Mouse (Mus musculus) intestine, embryonic 16.5 days (tissue): Measurements from ENCODE around the gene Gpa33. TPM values are rescaled to one million over a fixed set of nuclear protein-coding genes. Genes with fewer than 3 reads are reported as not detected.

Experiments
- ATAC-seq: fragments of 200-750 bp; cut with Nextera tagmentation; 2 replicates; pipeline ENCODE4 v1.8.0; 2017; ENCODE audit warnings: moderate TSS enrichment, moderate library complexity
- H3K27ac ChIP-seq: fragments of 300-500 bp; sonication (generic); 2 replicates; pipeline ENCODE4 v1.5.1; 2014; ENCODE audit warnings: mild to moderate bottlenecking, low read length
- H3K27me3 ChIP-seq: fragments of 300-500 bp; sonication (generic); replicated peaks from 2 replicates; pipeline ENCODE4 v1.6.1; 2014; ENCODE audit warnings: low read length, control low read depth, mixed read lengths; ENCODE audit not compliant: control insufficient read depth, insufficient read depth
- H3K36me3 ChIP-seq: fragments of 300-500 bp; sonication (generic); 2 replicates; pipeline ENCODE4 v1.6.1; 2014; ENCODE audit warnings: low read length, control low read depth; ENCODE audit not compliant: control insufficient read depth, insufficient read depth
- H3K4me1 ChIP-seq: fragments of 300-500 bp; sonication (generic); 2 replicates; pipeline ENCODE4 v1.6.1; 2014; ENCODE audit warnings: low read length, control low read depth, mixed read lengths; ENCODE audit not compliant: control insufficient read depth, insufficient read depth
- H3K4me2 ChIP-seq: fragments of 300-500 bp; sonication (generic); 2 replicates; pipeline ENCODE4 v1.6.1; 2014; ENCODE audit warnings: low read depth, low read length, control low read depth
- H3K4me3 ChIP-seq: fragments of 300-500 bp; sonication (generic); 2 replicates; pipeline ENCODE4 v1.5.1; 2014; ENCODE audit warnings: mild to moderate bottlenecking, low read length
- H3K9ac ChIP-seq: fragments of 300-500 bp; sonication (generic); 2 replicates; pipeline ENCODE4 v1.6.1; 2014; ENCODE audit warnings: low read depth, low read length
- H3K9me3 ChIP-seq: fragments of 300-500 bp; sonication (generic); 2 replicates; pipeline ENCODE4 v1.6.1; 2016; ENCODE audit warnings: low read length, control low read depth; ENCODE audit not compliant: control insufficient read depth
- WGBS: fragments of 180-500 bp; shearing (Covaris S2); extraction: QIAGEN DNeasy Blood & Tissue Kit; methylation state at CpG from one replicate; pipeline ENCODE4 v1.1.7; 2014; 5-methylcytosine and 5-hydroxymethylcytosine counted together
- polyA plus RNA-seq: library from polyadenylated mRNA; unstranded; fragments of >200 nt; fragmentation: Nextera tagmentation; extraction: Ambion mirVana; gene quantifications from 2 replicates; pipeline ENCODE4 v1.2.1, GENCODE M21; 2015

Gene Gpa33
- polyA plus RNA-seq, 1 experiment from 2014 or later = 79.6 TPM

GRCm38 (mm10) chr1:166105464-166105863, 24.6 kb upstream of the Gpa33 start:
- H3K9me3 ChIP-seq = no peaks in the 10 kb centered on the region
- no peaks in the 10 kb centered on the region for H3K36me3 ChIP-seq
- ATAC-seq = no peak
- no peak overlapping the region for H3K27ac ChIP-seq
- H3K4me2 ChIP-seq = no peak overlapping the region
- no peaks in the 10 kb centered on the region for H3K4me1 ChIP-seq
- H3K4me3 ChIP-seq = no peak overlapping the region
- H3K9ac ChIP-seq = no peak overlapping the region
- H3K27me3 ChIP-seq = no peaks in the 10 kb centered on the region
- WGBS = 43% methylated on average over 6 of the region's 6 CpGs

- H3K4me2 ChIP-seq = no peak overlapping the region
- H3K9me3 ChIP-seq = no peaks in the 10 kb centered on the region
- whole genome bisulfite sequencing = 81% methylated on average over 3 of the region's 3 CpGs
- no peak for ATAC-seq
- H3K9ac ChIP-seq = no peak overlapping the region
- H3K27ac ChIP-seq = no peak overlapping the region
- no peak overlapping the region for H3K4me3 ChIP-seq
- no peaks in the 10 kb centered on the region for H3K27me3 ChIP-seq
- peaks cover 5% of the 10 kb centered on the region; the same call in 1 of the 2 replicates for H3K4me1 ChIP-seq
- H3K36me3 ChIP-seq = no peaks in the 10 kb centered on the region
Measured at GRCm38 (mm10) chr1:166114986-166115385, 15.1 kb upstream of the Gpa33 start.

- Histone ChIP-seq H3K9me3 (no peaks in the 10 kb centered on the region), H3K4me1 (peaks cover 5% of the 10 kb centered on the region; the same call in 1 of the 2 replicates), H3K4me2 (no peak overlapping the region), H3K36me3 (no peaks in the 10 kb centered on the region), H3K27me3 (no peaks in the 10 kb centered on the region), H3K27ac (no peak overlapping the region), H3K9ac (no peak overlapping the region), H3K4me3 (no peak overlapping the region)
- WGBS = 88% methylated on average over 4 of the region's 4 CpGs
- no peak for ATAC-seq
Measured at GRCm38 (mm10) chr1:166115719-166116118, 14.3 kb upstream of the Gpa33 start.

DNA sequence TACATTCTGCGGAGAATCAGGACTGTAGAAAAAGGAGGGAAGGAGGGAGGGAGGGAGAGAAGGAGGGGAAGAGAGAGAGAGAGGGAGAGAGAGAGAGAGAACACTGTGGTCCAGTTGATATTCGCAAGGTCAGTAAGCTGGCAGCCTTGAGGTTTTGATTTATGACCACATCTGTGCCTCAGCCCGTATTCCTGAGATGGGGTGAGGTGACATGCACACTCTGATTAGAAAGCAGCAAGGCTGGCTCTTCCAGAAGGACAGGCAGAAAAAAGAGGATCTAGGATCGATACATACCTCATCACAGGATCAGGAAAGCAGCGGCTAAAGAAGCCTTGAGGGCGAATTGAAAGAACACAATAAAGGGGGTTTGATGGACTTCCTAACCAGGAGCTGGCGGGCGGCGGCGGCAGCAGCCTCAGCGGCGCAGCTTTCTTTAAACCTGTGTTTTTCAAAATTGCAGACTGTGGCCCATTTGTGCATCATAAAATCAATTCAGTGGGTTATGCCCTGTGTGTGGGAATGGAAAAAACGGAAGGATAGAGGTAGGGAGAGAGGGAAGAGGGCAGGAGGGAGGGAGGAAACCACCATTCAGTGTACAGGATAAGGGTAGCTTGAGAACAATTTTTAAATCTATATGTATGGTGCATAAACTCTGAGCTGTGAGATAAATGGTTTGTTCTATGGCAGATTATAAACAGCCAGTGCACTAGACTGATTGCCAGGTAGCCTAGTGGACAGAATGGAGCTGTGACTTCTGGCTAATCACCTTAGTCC, 12.0 kb upstream of the Gpa33 start:
- Histone ChIP-seq H3K4me1 (peaks cover 5% of the 10 kb centered on the region; the same call in 1 of the 2 replicates), H3K4me2 (no peak overlapping the region), H3K9ac (no peak overlapping the region), H3K9me3 (no peaks in the 10 kb centered on the region), H3K27me3 (no peaks in the 10 kb centered on the region), H3K4me3 (no peak overlapping the region), H3K36me3 (no peaks in the 10 kb centered on the region), H3K27ac (no peak overlapping the region)
- ATAC-seq = no peak
- WGBS = 51% methylated on average over 13 of the region's 13 CpGs

- ATAC-seq = peak; percentile 28; the same call in 1 of the 2 replicates
- Histone ChIP-seq H3K4me2 (no peak overlapping the region), H3K9ac (no peak overlapping the region), H3K36me3 (no peaks in the 10 kb centered on the region), H3K27ac (no peak overlapping the region), H3K27me3 (no peaks in the 10 kb centered on the region), H3K9me3 (no peaks in the 10 kb centered on the region), H3K4me1 (peaks cover 10% of the 10 kb centered on the region), H3K4me3 (no peak overlapping the region)
- 44% methylated on average over 7 of the region's 7 CpGs for WGBS
Measured at GRCm38 (mm10) chr1:166122114-166122513, 7.9 kb upstream of the Gpa33 start.

GRCm38 (mm10) chr1:166123045-166123444, 7.0 kb upstream of the Gpa33 start:
- Histone ChIP-seq H3K4me3 (no peak overlapping the region), H3K27ac (no peak overlapping the region), H3K9me3 (no peaks in the 10 kb centered on the region), H3K36me3 (no peaks in the 10 kb centered on the region), H3K27me3 (no peaks in the 10 kb centered on the region), H3K9ac (no peak overlapping the region), H3K4me2 (no peak overlapping the region), H3K4me1 (peaks cover 13% of the 10 kb centered on the region)
- WGBS = 91% methylated on average over 1 of the region's 1 CpGs
- ATAC-seq = no peak

DNA sequence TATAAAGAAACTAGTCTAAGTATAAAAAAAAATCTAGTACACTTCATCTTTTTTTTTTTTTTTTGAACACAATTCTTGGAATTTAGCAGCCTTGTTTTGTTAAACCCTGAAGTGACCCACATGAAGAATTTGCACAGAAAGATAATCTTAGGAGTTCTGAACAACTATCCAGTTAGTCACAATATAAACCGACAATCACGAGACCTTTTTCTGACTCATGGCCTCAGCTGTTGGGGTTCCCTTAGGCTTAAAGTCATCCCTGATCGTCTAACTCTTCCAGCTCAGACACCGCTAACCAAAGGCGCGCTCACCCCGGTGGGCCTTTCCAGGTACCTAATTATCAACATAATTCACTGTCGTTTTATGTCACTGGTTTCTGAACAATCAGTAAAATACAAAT, 6.3 kb upstream of the Gpa33 start:
- no peak for ATAC-seq
- WGBS = 94% methylated on average over 8 of the region's 8 CpGs
- no peak overlapping the region for H3K4me3 ChIP-seq
- H3K27ac ChIP-seq = no peak overlapping the region
- H3K4me2 ChIP-seq = no peak overlapping the region
- H3K9ac ChIP-seq = no peak overlapping the region
- H3K36me3 ChIP-seq = no peaks in the 10 kb centered on the region
- H3K9me3 ChIP-seq = no peaks in the 10 kb centered on the region
- no peaks in the 10 kb centered on the region for H3K27me3 ChIP-seq
- peaks cover 14% of the 10 kb centered on the region for H3K4me1 ChIP-seq

DNA sequence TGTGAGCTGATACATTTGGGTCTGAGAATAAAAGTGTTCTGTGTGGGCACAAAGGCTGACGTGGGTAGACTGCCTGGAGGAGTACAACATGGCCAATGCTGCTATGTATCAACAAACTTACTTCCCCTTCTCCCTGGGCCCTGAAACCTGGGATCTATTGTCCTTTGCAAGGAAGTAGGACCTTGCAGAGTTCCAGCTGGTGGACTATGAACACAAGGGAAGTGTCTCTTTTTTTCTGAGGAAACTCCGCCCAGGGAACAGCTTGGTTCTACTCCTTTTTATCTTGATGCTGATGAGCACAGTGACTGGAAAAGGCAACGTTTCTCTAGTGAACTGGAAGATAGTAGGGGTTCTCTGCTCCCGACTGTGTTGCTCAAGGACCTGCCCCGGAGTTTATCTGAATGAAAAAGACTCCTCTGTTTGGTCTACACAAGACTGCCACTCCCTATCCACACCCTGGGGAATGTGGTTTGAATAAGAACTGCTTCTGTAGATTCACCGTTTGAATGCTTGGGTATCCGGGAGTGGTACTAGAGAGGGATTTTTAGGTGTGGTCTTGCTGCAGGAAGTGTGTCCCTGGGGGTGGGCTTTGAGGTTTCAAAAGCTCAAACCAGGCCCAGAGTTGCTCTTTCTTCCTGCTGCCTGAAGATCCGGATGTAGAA, 5.0 kb upstream of the Gpa33 start:
- ATAC-seq = peak; percentile 39; the same call in 1 of the 2 replicates
- H3K9ac ChIP-seq = no peak overlapping the region
- H3K9me3 ChIP-seq = no peaks in the 10 kb centered on the region
- H3K4me2 ChIP-seq = no peak overlapping the region
- 55% methylated on average over 8 of the region's 8 CpGs for WGBS
- H3K27me3 ChIP-seq = no peaks in the 10 kb centered on the region
- peaks cover 14% of the 10 kb centered on the region for H3K4me1 ChIP-seq
- H3K27ac ChIP-seq = no peak overlapping the region
- no peaks in the 10 kb centered on the region for H3K36me3 ChIP-seq
- H3K4me3 ChIP-seq = no peak overlapping the region

DNA sequence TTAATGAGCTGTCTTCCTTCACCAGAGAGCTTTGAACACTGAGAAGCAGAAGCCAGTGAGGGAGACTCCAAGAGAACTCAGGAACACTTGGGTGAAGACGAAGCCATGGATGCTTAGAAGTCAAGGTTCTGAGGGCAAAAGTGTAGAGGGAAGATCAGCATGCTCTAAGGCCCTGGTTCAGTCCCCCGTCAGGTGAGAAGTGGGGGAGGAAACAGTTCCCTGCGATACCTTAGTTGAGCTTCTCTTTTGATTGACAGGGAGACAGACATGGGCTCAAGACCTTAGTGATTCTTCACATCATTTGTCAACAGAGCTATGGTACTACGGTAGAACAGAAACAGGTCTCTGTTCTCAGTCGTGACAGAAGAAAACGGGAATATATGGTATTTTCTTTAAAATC, 3.7 kb upstream of the Gpa33 start:
- 93% methylated on average over 6 of the region's 6 CpGs for WGBS
- H3K36me3 ChIP-seq = no peaks in the 10 kb centered on the region
- H3K4me2 ChIP-seq = no peak overlapping the region
- H3K9ac ChIP-seq = no peak overlapping the region
- H3K4me3 ChIP-seq = no peak overlapping the region
- no peak overlapping the region for H3K27ac ChIP-seq
- no peaks in the 10 kb centered on the region for H3K9me3 ChIP-seq
- no peaks in the 10 kb centered on the region for H3K27me3 ChIP-seq
- H3K4me1 ChIP-seq = peaks cover 15% of the 10 kb centered on the region
- ATAC-seq = no peak
